Mouse (Mus musculus): ENCODE results near the gene 4930562C15Rik.

- TF ChIP-seq CTCF (IDR thresholded peaks at IDR 0.05; ENCODE audit: low read depth, low read length) (no peak), POLR2A (IDR thresholded peaks at IDR 0.05; ENCODE audit: insufficient read depth, low read length) (no peak)
Observed at GRCm38 (mm10) chr16:4886690-4887020, 51.4 kb downstream of the 4930562C15Rik start.

All from ES-Bruce4 (cell line).